Mouse (Mus musculus) layer of hippocampus, postnatal 10 days (tissue): ENCODE data around the gene Aipl1. TPM values are rescaled to one million over a fixed set of nuclear protein-coding genes. Genes with fewer than 3 reads are reported as not detected.
A peak's percentile ranks its signal among the peaks of the same experiment; 100 is the strongest.
"Not testable (repeated sequence)": the region's sequence is repeated elsewhere in the genome, so short reads cannot be mapped to it uniquely, and the experiment has no call there.

Experiments used
- DNase-seq, 2 experiments: peaks; one replicate each; pipeline ENCODE4 v3.0.0; 2021; ENCODE audit warnings: low spot score in 2 of 2
- total RNA-seq, 2 experiments: library from RNA; stranded (reverse); gene quantifications; 2 replicates each; pipeline ENCODE4 v1.2.3; 2021

Aipl1 gene
- total RNA-seq, 2 experiments from 2014 or later: not detected

- no peak for DNase-seq
These were observed 14.5 kb downstream of the Aipl1 start for GRCm38 (mm10) chr11:72022827-72023226.

GRCm38 (mm10) chr11:72021015-72021414, 16.3 kb downstream of the Aipl1 start:
- no peak for DNase-seq

GRCm38 (mm10) chr11:72017253-72017601, 20.1 kb downstream of the Aipl1 start:
- no peak for DNase-seq

GRCm38 (mm10) chr11:72016518-72017252, 20.6 kb downstream of the Aipl1 start:
- no peak for DNase-seq

- no peak for DNase-seq
These were observed 22.6 kb downstream of the Aipl1 start for GRCm38 (mm10) chr11:72014674-72015073.

- DNase-seq: no peak
These were observed 25.4 kb downstream of the Aipl1 start for GRCm38 (mm10) chr11:72011955-72012354.

- no peak for DNase-seq
These were observed 26.2 kb downstream of the Aipl1 start for GRCm38 (mm10) chr11:72010940-72011722.

GRCm38 (mm10) chr11:72010367-72010766, 26.9 kb downstream of the Aipl1 start:
- DNase-seq: no peak

- no peak for DNase-seq
These were observed 31.8 kb downstream of the Aipl1 start for GRCm38 (mm10) chr11:72005547-72005946.

- no peak for DNase-seq
These were observed 34.1 kb downstream of the Aipl1 start for GRCm38 (mm10) chr11:72003171-72003570.

- DNase-seq: peak in 1 of 2 experiments; percentile 43
These were observed 35.0 kb downstream of the Aipl1 start for GRCm38 (mm10) chr11:72002138-72002853.

- DNase-seq: no peak
These were observed 37.1 kb downstream of the Aipl1 start for GRCm38 (mm10) chr11:72000194-72000593.

- peak in 1 of 2 experiments; percentile 40 for DNase-seq
These were observed 40.5 kb downstream of the Aipl1 start for GRCm38 (mm10) chr11:71996805-71997204.

GRCm38 (mm10) chr11:71995968-71996511, 41.3 kb downstream of the Aipl1 start:
- DNase-seq: peak in 1 of 2 experiments; percentile 49

- DNase-seq: no peak
These were observed 44.9 kb downstream of the Aipl1 start for GRCm38 (mm10) chr11:71992438-71992837.

GRCm38 (mm10) chr11:71991541-71991940, 45.8 kb downstream of the Aipl1 start:
- DNase-seq: peak in 1 of 2 experiments; percentile 42

GRCm38 (mm10) chr11:71989407-71989806, 47.9 kb downstream of the Aipl1 start:
- DNase-seq: not testable (repeated sequence)

GRCm38 (mm10) chr11:71987159-71988150, 49.9 kb downstream of the Aipl1 start:
- no peak for DNase-seq

GRCm38 (mm10) chr11:71985783-71986182, 51.5 kb downstream of the Aipl1 start:
- DNase-seq: no peak

GRCm38 (mm10) chr11:71985101-71985711, 52.1 kb downstream of the Aipl1 start:
- DNase-seq: peak; percentile 19 to 29
